In the genomic region with DNA sequence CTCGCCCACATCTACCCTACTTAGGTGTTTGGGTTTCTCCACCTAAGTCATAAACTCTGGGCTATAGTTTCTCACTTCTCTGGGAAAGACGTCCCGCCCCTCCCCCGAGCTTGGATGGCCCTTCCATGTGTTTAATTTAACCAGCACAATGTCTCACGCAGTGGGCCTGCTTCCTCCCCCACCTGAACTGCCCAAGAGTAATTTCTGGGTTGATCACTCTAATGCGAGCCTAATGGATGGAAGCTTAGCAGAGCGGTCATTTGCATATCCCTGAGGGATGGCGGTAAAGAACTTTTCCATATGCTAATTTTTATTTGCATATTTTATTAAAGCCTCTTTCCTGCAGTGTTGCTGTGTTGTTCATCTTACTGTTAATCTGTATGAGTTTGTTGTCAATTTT, we compare ENCODE assay signal across 17 mouse cellular contexts.
DNase-seq lines count a peak whose midpoint lies in the region; ATAC-seq and TF ChIP-seq lines count a peak whose summit lies in the region.
"Had no signal": no experiment of that assay in that cellular context is flagged by ENCODE, and none has a peak within 500 bp of the region (broad histone marks: within the 10 kb centered on the region; RNA-seq: fewer than 3 reads in every experiment).

No protein-coding gene starts in this region.

- H3K4me3 ChIP-seq in forebrain, embryonic 13.5 days, result no peak overlapping the region
- no peak overlapping the region for H3K4me3 ChIP-seq in forebrain, embryonic 15.5 days
- no peak overlapping the region for H3K4me3 ChIP-seq in CH12.LX (replicated peaks in 1 of 3; ENCODE audit: low read depth in 2 of 3, low read length in 2 of 3, poor library complexity in 1 of 3)
- H3K4me3 ChIP-seq in hindbrain, embryonic 12.5 days, result no peak overlapping the region
- H3K4me3 ChIP-seq in midbrain, embryonic 14.5 days (replicated peaks; ENCODE audit: low read depth, low read length), result no peak overlapping the region
- H3K4me3 ChIP-seq: heart, embryonic 12.5 days; limb, embryonic 12.5 days; liver, embryonic 12.5 days; megakaryocyte, embryonic 14.5 days had no signal

- no peak for TF ChIP-seq POLR2A in CH12.LX (IDR thresholded peaks at IDR 0.05; ENCODE audit: low read depth, low read length)

- H3K4me1 ChIP-seq in forebrain, embryonic 13.5 days, result peaks cover 10% of the 10 kb centered on the region
- H3K4me1 ChIP-seq in forebrain, embryonic 15.5 days, result peaks cover 11% of the 10 kb centered on the region
- peaks cover 0 to 33% of the 10 kb centered on the region in 2 experiments; a peak in 2 of 4 replicates for H3K4me1 ChIP-seq in CH12.LX (ENCODE audit: control insufficient read depth in 1 of 2, insufficient read depth in 2 of 2)
- peaks cover 20% of the 10 kb centered on the region for H3K4me1 ChIP-seq in hindbrain, embryonic 12.5 days
- H3K4me1 ChIP-seq in midbrain, embryonic 14.5 days (ENCODE audit: control insufficient read depth, insufficient read depth, low read length), result peaks cover 17% of the 10 kb centered on the region
- H3K4me1 ChIP-seq: megakaryocyte, embryonic 14.5 days had no signal

- 48% methylated on average over 8 of the region's 8 CpGs for WGBS in forebrain, embryonic 13.5 days
- 48% methylated on average over 8 of the region's 8 CpGs for WGBS in forebrain, embryonic 15.5 days
- WGBS in hindbrain, embryonic 12.5 days, result 43% methylated on average over 8 of the region's 8 CpGs
- 42% methylated on average over 8 of the region's 8 CpGs for WGBS in midbrain, embryonic 14.5 days

- TF ChIP-seq CTCF in CH12.LX (conservative IDR thresholded peaks at IDR 0.05 in 1 of 2, IDR thresholded peaks at IDR 0.05 in 1 of 2; ENCODE audit: low read depth in 2 of 2, low read length in 2 of 2), result no peak

- ATAC-seq in forebrain, embryonic 13.5 days, result 0 out of 2 replicates have a peak, but pooled peaks have one; percentile 38
- no peak for ATAC-seq in forebrain, embryonic 15.5 days (replicated peaks)
- ATAC-seq in hindbrain, embryonic 12.5 days (ENCODE audit: low FRiP score), result peak; percentile 84
- ATAC-seq in midbrain, embryonic 14.5 days (ENCODE audit: low FRiP score, low TSS enrichment), result peak; percentile 67
- ATAC-seq in activated CD4-positive, CD25-positive, alpha-beta regulatory T cell, adult 4 months, result no peak
- ATAC-seq: liver, embryonic 12.5 days had no signal

- no peak overlapping the region for H3K4me2 ChIP-seq in forebrain, embryonic 13.5 days
- no peak overlapping the region for H3K4me2 ChIP-seq in forebrain, embryonic 15.5 days (replicated peaks)
- H3K4me2 ChIP-seq in CH12.LX (ENCODE audit: insufficient read depth, low read depth, poor library complexity, severe bottlenecking), result no peak overlapping the region
- H3K4me2 ChIP-seq in hindbrain, embryonic 12.5 days (replicated peaks), result no peak overlapping the region
- H3K4me2 ChIP-seq in midbrain, embryonic 14.5 days (ENCODE audit: low read length), result no peak overlapping the region
- H3K4me2 ChIP-seq: heart, embryonic 12.5 days; limb, embryonic 12.5 days; liver, embryonic 12.5 days had no signal

- no peak overlapping the region for H3K9ac ChIP-seq in forebrain, embryonic 13.5 days
- no peak overlapping the region for H3K9ac ChIP-seq in forebrain, embryonic 15.5 days (replicated peaks)
- H3K9ac ChIP-seq in CH12.LX (ENCODE audit: insufficient read depth, low read depth), result no peak overlapping the region
- no peak overlapping the region for H3K9ac ChIP-seq in hindbrain, embryonic 12.5 days
- H3K9ac ChIP-seq in midbrain, embryonic 14.5 days (replicated peaks; ENCODE audit: low read length), result no peak overlapping the region
- H3K9ac ChIP-seq: heart, embryonic 12.5 days; limb, embryonic 12.5 days; liver, embryonic 12.5 days had no signal

- 0 out of 2 replicates have a peak, but pooled peaks cover 3% of the 10 kb centered on the region for H3K27me3 ChIP-seq in forebrain, embryonic 13.5 days
- H3K27me3 ChIP-seq in forebrain, embryonic 15.5 days, result no peaks in the 10 kb centered on the region
- no peaks in the 10 kb centered on the region for H3K27me3 ChIP-seq in CH12.LX (replicated peaks)
- no peaks in the 10 kb centered on the region; the same call in 1 of the 2 replicates for H3K27me3 ChIP-seq in hindbrain, embryonic 12.5 days
- no peaks in the 10 kb centered on the region for H3K27me3 ChIP-seq in midbrain, embryonic 14.5 days (ENCODE audit: control insufficient read depth, insufficient read depth, low read length)
- H3K27me3 ChIP-seq: limb, embryonic 12.5 days had no signal

- H3K79me2 ChIP-seq in CH12.LX (replicated peaks; ENCODE audit: control insufficient read depth, extremely low read depth, insufficient read depth, poor library complexity, severe bottlenecking), result no peaks in the 10 kb centered on the region

- no peak overlapping the region for H3K27ac ChIP-seq in forebrain, embryonic 13.5 days
- H3K27ac ChIP-seq in forebrain, embryonic 15.5 days (replicated peaks), result no peak overlapping the region
- H3K27ac ChIP-seq in CH12.LX (ENCODE audit: insufficient read depth, low read depth), result no peak overlapping the region
- H3K27ac ChIP-seq in hindbrain, embryonic 12.5 days, result no peak overlapping the region
- H3K27ac ChIP-seq in midbrain, embryonic 14.5 days (replicated peaks; ENCODE audit: low read depth, low read length), result no peak overlapping the region
- H3K27ac ChIP-seq: liver, embryonic 12.5 days had no signal

- H3K9me3 ChIP-seq in forebrain, embryonic 13.5 days (replicated peaks), result no peaks in the 10 kb centered on the region
- H3K9me3 ChIP-seq in forebrain, embryonic 15.5 days, result no peaks in the 10 kb centered on the region
- no peaks in the 10 kb centered on the region for H3K9me3 ChIP-seq in CH12.LX (replicated peaks; ENCODE audit: low read length)
- no peaks in the 10 kb centered on the region for H3K9me3 ChIP-seq in hindbrain, embryonic 12.5 days (replicated peaks)
- no peaks in the 10 kb centered on the region for H3K9me3 ChIP-seq in midbrain, embryonic 14.5 days (ENCODE audit: control insufficient read depth, low read length)
- H3K9me3 ChIP-seq: heart, embryonic 12.5 days; limb, embryonic 12.5 days; liver, embryonic 12.5 days; megakaryocyte, embryonic 14.5 days had no signal

- TF ChIP-seq RAD21 in CH12.LX (IDR thresholded peaks at IDR 0.05; ENCODE audit: low read depth, low read length), result no peak

- peak; percentile 70 for DNase-seq in CH12.LX (ENCODE audit: extremely low read depth)
- DNase-seq in midbrain, embryonic 14.5 days, result peak; percentile 74
- DNase-seq in kidney, adult 11 months, result no peak
- DNase-seq: cerebellum, adult 8-10 months; heart, adult 11 months; heart, postnatal 14 days; kidney, adult 9 months; lung, adult 2 months; thymus, postnatal 36 days had no signal

- in situ Hi-C loops in CH12.LX (cut with MboI; ENCODE audit: low pct_ligation_motif_present, low pct_unique_long_range_greater_than_20kb, low sequenced_read_pairs), result no loop called here

- dilution Hi-C loops in CH12.LX (cut with MboI; ENCODE audit: extremely low pct_ligation_motif_present, extremely low pct_unique_long_range_greater_than_20kb, low sequenced_read_pairs), result no loop called here

- H3K36me3 ChIP-seq in forebrain, embryonic 13.5 days (ENCODE audit: poor library complexity, severe bottlenecking), result no peaks in the 10 kb centered on the region
- H3K36me3 ChIP-seq in forebrain, embryonic 15.5 days, result no peaks in the 10 kb centered on the region
- no peaks in the 10 kb centered on the region for H3K36me3 ChIP-seq in CH12.LX (replicated peaks in 1 of 2; ENCODE audit: control insufficient read depth in 1 of 2, insufficient read depth in 1 of 2, low read length in 1 of 2)
- H3K36me3 ChIP-seq in hindbrain, embryonic 12.5 days, result no peaks in the 10 kb centered on the region
- H3K36me3 ChIP-seq in midbrain, embryonic 14.5 days (ENCODE audit: control insufficient read depth, insufficient read depth, low read length), result no peaks in the 10 kb centered on the region
- H3K36me3 ChIP-seq: heart, embryonic 12.5 days; limb, embryonic 12.5 days; liver, embryonic 12.5 days had no signal

- TF ChIP-seq EP300 in CH12.LX (IDR thresholded peaks at IDR 0.05; ENCODE audit: low read length), result no peak

TF ChIP-seq in CH12.LX, 34 proteins besides CTCF, POLR2A, EP300 and RAD21:
- TF ChIP-seq USF1 (IDR thresholded peaks at IDR 0.05; ENCODE audit: low read depth, low read length) (no peak), RCOR1 (conservative IDR thresholded peaks at IDR 0.05; ENCODE audit: low read depth, low read length) (no peak), KAT2A (IDR thresholded peaks at IDR 0.05; ENCODE audit: insufficient replicate concordance, low read length) (no peak), ZNF384 (IDR thresholded peaks at IDR 0.05; ENCODE audit: low read depth, low read length) (no peak), JUND (conservative IDR thresholded peaks at IDR 0.05; ENCODE audit: low read depth, low read length) (no peak), MEF2A (IDR thresholded peaks at IDR 0.05; ENCODE audit: borderline replicate concordance, low read depth, low read length) (no peak), ZMIZ1 (IDR thresholded peaks at IDR 0.05; ENCODE audit: low read depth, low read length) (no peak), SIN3A (IDR thresholded peaks at IDR 0.05; ENCODE audit: low read length) (no peak), POLR2AphosphoS2 (IDR thresholded peaks at IDR 0.05; ENCODE audit: low read depth, low read length) (no peak), NELFE (IDR thresholded peaks at IDR 0.05; ENCODE audit: low read depth, low read length) (no peak), E2F4 (IDR thresholded peaks at IDR 0.05; ENCODE audit: insufficient replicate concordance, low read depth, low read length) (no peak), SMC3 (IDR thresholded peaks at IDR 0.05; ENCODE audit: low read depth, low read length) (no peak), MYC (IDR thresholded peaks at IDR 0.05; ENCODE audit: low read depth, low read length) (no peak), USF2 (conservative IDR thresholded peaks at IDR 0.05; ENCODE audit: low read depth, low read length) (no peak)

Comparison
In these comparisons a context has a peak if more than half of its experiments do, and no peak if none do; other contexts are left out.
1. ATAC-seq: peak in forebrain, embryonic 13.5 days (single experiment), hindbrain, embryonic 12.5 days (single experiment) and midbrain, embryonic 14.5 days (single experiment); none in forebrain, embryonic 15.5 days (single experiment) and activated CD4-positive, CD25-positive, alpha-beta regulatory T cell, adult 4 months (single experiment).